Mouse (Mus musculus): ENCODE measurements around the gene D630045J12Rik.

DNA sequence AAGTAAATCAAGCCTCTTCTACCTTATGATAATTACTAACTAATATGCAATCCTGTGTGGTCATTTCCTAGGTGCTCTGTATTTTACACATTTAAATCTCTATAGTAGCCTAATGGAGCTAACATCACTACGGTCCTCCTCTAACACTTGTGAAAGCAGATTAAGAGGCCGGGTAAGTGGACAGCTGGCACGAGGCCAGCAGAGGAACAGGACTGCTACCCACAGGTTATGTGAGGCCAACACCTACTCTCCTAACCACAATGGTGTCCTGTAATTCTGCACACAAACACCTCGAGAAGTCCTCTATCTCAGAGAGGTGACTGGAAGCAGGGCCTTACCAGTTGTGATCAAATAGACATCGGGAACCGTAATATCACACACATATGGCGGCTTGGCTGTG, 59.8 kb downstream of the D630045J12Rik start:
- no peak for TF ChIP-seq CTCF (IDR thresholded peaks at IDR 0.05; ENCODE audit: low read depth)
- no peak for TF ChIP-seq EP300 (IDR thresholded peaks at IDR 0.05; ENCODE audit: low read depth)
